Mouse (Mus musculus) testis, adult 10 weeks (tissue): ENCODE results near the gene Gria1. TPM values are rescaled to one million over a fixed set of nuclear protein-coding genes. Genes with fewer than 3 reads are reported as not detected.

Experiments
- polyA plus RNA-seq: library from polyadenylated mRNA; stranded (reverse); fragments of 350-450 nt; fragmentation: Illumina TruSeq; extraction: RNeasy Lipid Tissue Mini Kit (QIAGEN cat#74804); gene quantifications from one replicate; pipeline ENCODE4 v1.2.3, GENCODE M21; 2014; ENCODE audit warnings: low read depth, low replicate concordance

The Gria1 gene
- 0.21 TPM for polyA plus RNA-seq

GRCm38 (mm10) chr11:57011024-57011690 is at the start of gene Gria1:
Gria1 (plus strand) TSS chr11:57011387.

